Mouse (Mus musculus): ENCODE measurements around the gene Trmt1l.
"Not testable (repeated sequence)": the region's sequence is repeated elsewhere in the genome, so short reads cannot be mapped to it uniquely, and the experiment has no call there.

Trmt1l gene

DNA sequence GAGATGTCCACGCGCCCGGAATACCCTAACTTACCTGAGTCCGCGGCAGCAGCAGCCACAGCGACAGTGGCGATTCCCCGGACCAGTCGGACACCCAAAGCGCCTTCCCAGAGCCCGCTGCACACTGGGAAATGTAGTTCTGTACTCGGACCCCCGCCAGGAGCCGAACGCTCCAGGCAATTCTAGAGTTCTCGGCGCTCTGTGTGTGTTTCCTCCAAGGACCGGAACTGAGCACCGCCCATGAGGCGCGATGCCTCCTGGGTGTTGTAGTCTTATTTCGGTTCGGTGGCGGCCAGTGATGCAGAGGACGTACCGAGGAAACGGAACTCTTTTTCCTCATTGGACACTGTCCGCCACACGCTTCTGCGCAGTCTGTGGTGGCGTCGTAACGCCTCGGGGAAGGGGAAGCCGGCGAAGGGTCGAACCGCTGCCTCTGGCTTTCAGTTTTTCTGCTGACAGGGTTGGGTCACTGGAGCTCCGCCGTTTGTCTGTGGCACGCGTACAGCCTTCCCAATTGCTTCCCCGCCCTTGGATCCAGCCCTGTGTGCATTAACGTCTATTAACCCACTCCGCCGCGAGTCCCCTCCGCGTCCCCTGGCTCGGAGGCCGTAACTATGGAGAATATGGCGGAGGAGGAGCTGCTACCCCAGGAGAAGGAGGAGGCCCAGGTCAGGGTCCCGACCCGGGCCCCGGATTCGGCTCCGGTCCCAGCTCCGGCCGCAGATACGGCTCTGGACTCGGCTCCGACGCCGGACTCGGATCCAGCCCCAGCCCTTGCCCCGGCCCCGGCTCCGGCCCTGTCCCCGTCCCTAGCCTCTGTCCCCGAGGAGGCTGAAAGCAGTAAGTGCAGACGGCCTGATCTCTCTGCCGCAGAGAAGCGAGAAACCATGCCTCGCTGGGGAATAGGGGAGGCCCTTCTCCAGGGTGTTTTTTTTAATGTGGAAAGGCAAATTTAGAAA lies at the start of gene Trmt1l, which contains the start of gene Swt1:
Gene Trmt1l (plus strand): TSS at position 280 of the 959 bp plus-strand sequence.
Gene Swt1 (minus strand): TSS at position 193 of the 959 bp plus-strand sequence.
- DNase-seq = peak; percentile 98 to 99

- peak; percentile 25 to 70 for DNase-seq
These were observed 38.3 kb upstream of the Trmt1l start for GRCm38 (mm10) chr1:151390029-151390428.

DNA sequence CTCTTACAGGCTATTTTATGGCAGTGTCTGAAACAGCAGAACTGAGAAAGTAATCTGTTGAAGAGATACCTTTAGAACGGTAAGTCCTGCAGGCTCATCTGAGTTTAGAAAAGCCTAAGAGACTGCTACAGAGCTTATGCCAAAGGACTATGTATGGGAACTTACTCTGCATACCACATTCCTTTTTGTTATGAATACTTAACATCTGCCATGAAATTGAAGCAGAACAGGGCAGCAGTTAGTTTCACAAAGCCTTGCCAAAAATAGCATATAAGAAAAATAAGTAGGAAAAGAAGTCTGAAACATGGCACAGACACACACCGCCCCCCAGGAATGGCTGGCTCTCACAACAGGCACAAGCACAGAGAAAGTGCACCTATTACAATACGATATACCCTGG lies 18.5 kb upstream of the Trmt1l start:
- DNase-seq = no peak

- DNase-seq = no peak
These were observed 6.2 kb upstream of the Trmt1l start for GRCm38 (mm10) chr1:151422178-151422577.

- DNase-seq = peak in 1 of 2 experiments; percentile 11
These were observed 1.3 kb upstream of the Trmt1l start for GRCm38 (mm10) chr1:151426947-151427600.

GRCm38 (mm10) chr1:151427888-151428262 lies 467 bp upstream of the Trmt1l start:
- no peak for DNase-seq

GRCm38 (mm10) chr1:151429316-151429715 lies 974 bp downstream of the Trmt1l start:
- DNase-seq = no peak

GRCm38 (mm10) chr1:151435431-151435830 lies 7.1 kb downstream of the Trmt1l start:
- DNase-seq = no peak

DNA sequence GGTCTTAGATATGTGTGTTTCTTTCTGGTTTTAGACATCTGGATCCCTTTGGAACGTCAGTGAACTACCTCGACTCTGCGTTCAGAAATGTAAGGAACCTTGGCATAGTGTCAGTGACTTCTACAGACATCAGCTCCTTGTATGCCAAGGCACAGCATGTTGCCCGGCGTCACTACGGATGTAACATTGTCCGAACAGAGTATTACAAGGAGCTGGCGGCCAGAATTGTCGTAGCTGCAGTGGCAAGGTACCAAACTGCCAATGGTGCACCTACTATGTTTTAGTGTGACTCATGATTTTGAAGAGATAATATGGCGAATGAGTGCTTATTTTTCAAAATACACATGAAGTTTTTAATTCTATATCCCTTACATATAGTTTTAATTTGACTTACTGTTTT lies 21.5 kb downstream of the Trmt1l start:
- DNase-seq = no peak

- no peak for DNase-seq
These were observed 22.5 kb downstream of the Trmt1l start for GRCm38 (mm10) chr1:151450851-151451250.

DNA sequence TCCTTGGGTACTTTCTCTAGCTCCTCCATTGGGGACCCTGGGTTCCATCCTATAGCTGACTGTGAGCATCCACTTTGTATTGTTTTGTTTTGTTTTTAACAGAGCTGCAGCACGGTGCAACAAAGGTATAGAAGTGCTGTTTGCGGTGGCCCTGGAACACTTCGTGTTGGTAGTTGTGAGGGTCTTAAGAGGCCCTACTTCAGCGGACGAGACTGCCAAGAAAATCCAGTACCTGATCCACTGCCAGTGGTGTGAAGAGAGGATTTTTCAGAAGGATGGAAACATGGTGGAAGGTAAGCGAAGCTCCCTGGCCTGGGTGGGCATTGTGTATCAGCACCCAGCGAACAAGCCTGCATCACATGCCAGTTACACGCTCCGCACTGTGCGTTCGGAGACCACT lies 23.6 kb downstream of the Trmt1l start:
- no peak for DNase-seq

DNA sequence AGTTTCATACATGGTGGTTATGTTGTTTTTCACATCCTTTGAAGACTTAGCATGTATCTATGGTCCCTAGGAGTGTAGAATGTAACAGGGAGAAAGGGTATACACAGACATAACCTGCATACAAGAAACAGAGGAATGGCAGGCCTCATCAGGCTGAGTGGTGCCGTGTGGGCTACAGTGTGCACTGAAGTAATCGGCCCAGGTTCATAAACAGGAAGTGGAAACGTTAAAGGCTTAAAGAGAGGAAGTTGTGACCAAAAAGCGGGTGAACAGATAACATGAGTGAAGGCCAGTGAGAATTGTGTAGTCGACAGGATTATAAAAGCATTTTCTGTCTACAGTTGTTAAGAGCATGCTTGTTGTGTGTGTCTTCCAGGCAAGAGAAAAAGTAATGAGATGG lies 28.7 kb downstream of the Trmt1l start:
- no peak for DNase-seq

DNA sequence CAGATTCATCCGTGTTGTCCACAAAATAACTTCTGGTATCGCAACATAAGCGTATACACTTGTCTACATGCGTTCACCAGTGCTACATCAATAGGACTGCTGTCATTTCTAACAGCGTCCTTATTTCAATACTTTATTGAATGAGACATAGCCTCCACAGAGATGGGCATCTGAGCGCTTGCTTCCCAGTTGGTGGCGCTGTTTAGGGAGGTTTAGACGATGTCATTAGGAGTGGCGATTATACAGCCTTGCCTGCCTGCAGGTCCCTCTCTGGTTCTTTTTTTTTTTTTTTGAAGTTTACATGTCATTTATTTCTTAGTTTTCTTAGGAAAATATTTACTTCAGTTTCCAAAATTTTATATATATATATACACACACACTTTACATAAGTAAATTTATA lies 32.9 kb downstream of the Trmt1l start:
- DNase-seq = peak in 1 of 2 experiments; percentile 38

- peak; percentile 59 to 72 for DNase-seq
These were observed 36.6 kb downstream of the Trmt1l start for GRCm38 (mm10) chr1:151464914-151465313.

DNA sequence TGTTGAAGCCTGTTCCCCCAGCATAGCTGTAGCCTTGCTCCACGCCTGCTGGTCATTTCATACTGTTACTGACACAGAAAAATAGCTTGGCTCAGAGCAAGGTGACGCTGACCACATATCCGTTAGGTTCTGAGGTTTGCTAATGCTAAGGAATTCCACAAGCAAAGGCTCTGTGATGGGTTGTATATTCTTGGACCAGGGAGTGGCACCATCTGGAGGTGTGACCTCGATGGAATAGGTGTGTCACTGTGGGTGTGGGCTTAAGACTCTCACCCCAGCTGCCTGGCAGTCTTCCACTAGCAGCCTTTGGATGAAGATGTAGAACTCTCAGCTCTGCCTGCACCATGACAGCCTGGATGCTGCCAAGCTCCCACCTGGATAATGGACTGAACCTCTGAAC lies 38.2 kb downstream of the Trmt1l start:
- peak in 1 of 2 experiments; percentile 18 for DNase-seq

DNA sequence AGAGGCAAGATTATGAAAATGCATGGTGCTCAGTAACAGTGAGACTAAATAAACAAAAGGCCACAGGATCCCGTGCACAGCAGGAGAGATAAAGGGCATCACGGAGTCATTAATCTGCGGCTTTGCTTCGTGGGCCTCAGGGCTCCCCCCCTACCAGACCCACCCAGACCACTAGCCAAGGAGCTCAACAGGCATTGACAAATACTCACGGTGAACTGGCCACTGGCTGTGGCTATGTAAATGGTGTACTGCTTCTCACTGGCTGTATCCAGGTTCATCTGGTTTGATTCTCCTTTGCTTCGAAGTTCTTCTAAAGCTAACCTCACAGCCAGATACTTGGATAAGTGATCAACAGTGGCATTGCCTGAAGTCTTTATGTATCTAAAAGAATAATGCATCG lies 43.1 kb downstream of the Trmt1l start:
- DNase-seq = no peak

DNA sequence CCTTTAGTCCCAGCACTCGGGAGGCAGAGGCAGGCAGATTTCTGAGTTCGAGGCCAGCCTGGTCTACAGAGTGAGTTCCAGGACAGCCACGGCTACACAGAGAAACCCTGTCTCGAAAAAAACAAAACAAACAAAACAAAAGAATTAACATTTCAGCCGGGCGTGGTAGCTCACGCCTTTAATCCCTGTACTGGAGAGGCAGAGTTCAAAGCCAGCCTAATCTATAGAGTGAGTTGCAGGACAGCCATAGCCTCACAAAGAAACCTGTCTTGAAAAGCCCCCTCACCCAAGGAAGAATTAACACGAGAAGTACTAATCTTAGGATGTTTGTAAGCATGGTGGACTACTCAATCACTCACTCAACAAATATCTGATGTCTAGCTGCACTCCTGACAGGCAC lies 44.0 kb downstream of the Trmt1l start:
- DNase-seq = not testable (repeated sequence)

DNA sequence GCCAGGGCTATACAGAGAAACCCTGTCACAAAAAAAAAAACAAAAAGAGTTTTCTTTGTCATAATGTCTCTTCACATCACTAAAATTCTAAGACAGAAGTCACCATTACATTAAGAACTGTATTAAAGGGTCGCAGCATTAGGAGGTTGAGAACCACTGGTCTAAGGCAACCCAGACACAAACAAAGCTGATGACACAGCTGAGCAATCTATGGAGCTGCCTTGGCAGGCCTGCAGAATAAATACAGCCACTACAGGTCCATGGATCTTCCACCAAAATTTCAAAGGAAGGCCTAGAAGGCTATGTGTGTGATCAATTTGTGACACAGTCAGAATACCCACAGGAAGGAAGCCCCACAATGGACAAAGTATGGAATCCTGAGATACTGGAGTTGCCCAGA lies 54.2 kb downstream of the Trmt1l start:
- DNase-seq = no peak

DNA sequence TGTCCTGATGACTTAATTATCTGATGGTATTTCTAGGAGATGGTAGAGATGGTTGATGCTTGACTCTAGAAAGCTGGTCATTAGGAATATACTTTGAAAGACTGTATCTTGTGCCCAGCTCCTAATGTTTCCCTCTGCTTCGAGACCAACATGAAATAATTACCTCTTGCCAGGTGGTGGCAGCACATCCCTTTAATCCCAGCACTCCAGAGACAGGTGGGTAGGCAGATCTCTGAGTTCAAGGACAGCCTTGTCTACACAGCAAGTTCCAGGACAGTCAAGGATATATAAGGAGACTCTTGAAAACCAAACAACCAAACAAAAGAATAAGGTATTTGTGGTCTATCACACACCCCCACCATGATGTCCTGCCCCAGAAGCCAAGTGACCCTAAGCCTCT lies 55.2 kb downstream of the Trmt1l start:
- DNase-seq = peak in 1 of 2 experiments; percentile 60

- no peak for DNase-seq
These were observed 56.4 kb downstream of the Trmt1l start for GRCm38 (mm10) chr1:151484754-151485153.

GRCm38 (mm10) chr1:151489806-151490205 lies 61.5 kb downstream of the Trmt1l start:
- no peak for DNase-seq

- DNase-seq = peak in 1 of 2 experiments; percentile 20
These were observed 64.1 kb downstream of the Trmt1l start for GRCm38 (mm10) chr1:151492419-151492818.

- no peak for DNase-seq
These were observed 65.5 kb downstream of the Trmt1l start for GRCm38 (mm10) chr1:151493826-151494225.

GRCm38 (mm10) chr1:151494711-151495110 lies 66.4 kb downstream of the Trmt1l start:
- DNase-seq = peak in 1 of 2 experiments; percentile 12

All from kidney, postnatal 36 days (tissue).